Mouse (Mus musculus): ENCODE measurements around the gene Tex11. TPM values are rescaled to one million over a fixed set of nuclear protein-coding genes. Genes with fewer than 3 reads are reported as not detected.
A peak's percentile ranks its signal among the peaks of the same experiment; 100 is the strongest.
"Not testable (repeated sequence)": the region's sequence is repeated elsewhere in the genome, so short reads cannot be mapped to it uniquely, and the experiment has no call there.

The Tex11 gene
- polyA plus RNA-seq (2016; fragmentation: Nextera tagmentation; extraction: Ambion mirVana) = 0.04 TPM in 1 of 2 replicates, not detected in the other

- DNase-seq (ENCODE audit: low spot score) = no peak
- no peak within 1 kb of the TSS for H3K4me3 ChIP-seq
- no peak within 1 kb of the TSS for H3K27ac ChIP-seq
- WGBS = 90% methylated on average over 31 of the region's 31 CpGs
- H3K9me3 ChIP-seq = peaks cover 4% of the 10 kb centered on the region; the same call in 1 of the 2 replicates
- H3K4me1 ChIP-seq (replicated peaks) = no peaks in the 10 kb centered on the region
- H3K27me3 ChIP-seq (ENCODE audit: insufficient read depth, poor library complexity, severe bottlenecking) = no peaks in the 10 kb centered on the region
- H3K36me3 ChIP-seq = no peaks in the 10 kb centered on the region
Observed at GRCm38 (mm10) chrX:101059541-101059940, at the start of gene Tex11. Gene Tex11, minus strand, starts transcription at chrX:101059667.

DNA sequence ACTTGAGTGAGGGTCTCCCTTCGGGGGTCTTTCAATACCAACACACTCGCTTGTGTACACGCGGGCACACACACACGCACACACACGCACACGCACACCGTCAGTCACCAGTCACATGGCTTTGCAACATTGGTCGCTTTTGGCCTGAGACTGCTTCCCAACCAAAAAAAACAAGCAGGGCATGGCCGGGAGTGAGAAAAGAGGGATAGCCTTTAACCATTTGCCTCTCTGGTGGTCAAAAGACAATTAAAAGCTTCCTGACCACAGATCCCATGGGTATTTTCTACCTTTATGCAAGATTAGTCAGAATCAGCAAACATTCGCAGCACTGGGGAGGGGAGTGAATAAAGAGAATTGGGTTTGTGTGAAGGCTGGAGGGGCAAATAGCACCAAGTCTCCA, 26.5 kb upstream of the Tex11 start, which contains the start of gene Slc7a3:
Gene Slc7a3 (minus strand): TSS at position 101 of the 400 bp plus-strand sequence.
- DNase-seq (ENCODE audit: low spot score) = no peak
- H3K27me3 ChIP-seq (ENCODE audit: insufficient read depth, poor library complexity, severe bottlenecking) = peaks cover 39% of the 10 kb centered on the region
- peak within 1 kb of the TSS; percentile 49 for H3K4me3 ChIP-seq
- peaks cover 5% of the 10 kb centered on the region; the same call in 1 of the 2 replicates for H3K4me1 ChIP-seq (replicated peaks)
- no peak within 1 kb of the TSS for H3K27ac ChIP-seq
- H3K36me3 ChIP-seq = no peaks in the 10 kb centered on the region
- WGBS = 54% methylated on average over 11 of the region's 11 CpGs
- no peaks in the 10 kb centered on the region for H3K9me3 ChIP-seq

GRCm38 (mm10) chrX:101085211-101085610, 25.7 kb upstream of the Tex11 start:
- H3K4me1 ChIP-seq (replicated peaks); H3K27ac ChIP-seq; H3K36me3 ChIP-seq; DNase-seq (ENCODE audit: low spot score); H3K9me3 ChIP-seq: not testable (repeated sequence)
- H3K4me3 ChIP-seq = peak overlapping the region; percentile 49
- WGBS = 16% methylated on average over 9 of the region's 9 CpGs
- H3K27me3 ChIP-seq (ENCODE audit: insufficient read depth, poor library complexity, severe bottlenecking) = peaks cover 39% of the 10 kb centered on the region

DNA sequence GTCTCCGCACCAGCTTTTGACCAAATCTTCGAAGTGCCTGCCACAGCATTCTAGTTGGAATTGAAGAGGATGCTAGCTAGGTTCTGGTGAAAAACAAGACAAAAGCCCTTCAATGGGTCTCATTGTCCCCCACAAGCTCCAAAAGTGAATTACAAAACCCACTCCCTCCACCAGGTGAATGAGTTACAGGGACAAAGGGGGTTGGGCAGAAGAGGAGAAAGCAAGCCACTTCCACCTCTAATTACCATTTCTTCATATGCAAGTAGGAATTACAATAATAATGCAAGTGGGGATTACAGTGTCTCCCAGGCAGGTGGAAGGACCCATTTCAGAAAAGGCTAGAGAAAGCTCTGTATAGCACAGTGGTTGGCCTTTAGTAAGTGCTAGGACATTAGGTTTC, 24.7 kb upstream of the Tex11 start:
- H3K4me1 ChIP-seq (replicated peaks) = peaks cover 5% of the 10 kb centered on the region; the same call in 1 of the 2 replicates
- H3K36me3 ChIP-seq = no peaks in the 10 kb centered on the region
- no peaks in the 10 kb centered on the region for H3K9me3 ChIP-seq
- DNase-seq (ENCODE audit: low spot score) = no peak
- no peak overlapping the region for H3K4me3 ChIP-seq
- no peak overlapping the region for H3K27ac ChIP-seq
- H3K27me3 ChIP-seq (ENCODE audit: insufficient read depth, poor library complexity, severe bottlenecking) = peaks cover 39% of the 10 kb centered on the region
- WGBS = 53% methylated on average over 2 of the region's 2 CpGs

DNA sequence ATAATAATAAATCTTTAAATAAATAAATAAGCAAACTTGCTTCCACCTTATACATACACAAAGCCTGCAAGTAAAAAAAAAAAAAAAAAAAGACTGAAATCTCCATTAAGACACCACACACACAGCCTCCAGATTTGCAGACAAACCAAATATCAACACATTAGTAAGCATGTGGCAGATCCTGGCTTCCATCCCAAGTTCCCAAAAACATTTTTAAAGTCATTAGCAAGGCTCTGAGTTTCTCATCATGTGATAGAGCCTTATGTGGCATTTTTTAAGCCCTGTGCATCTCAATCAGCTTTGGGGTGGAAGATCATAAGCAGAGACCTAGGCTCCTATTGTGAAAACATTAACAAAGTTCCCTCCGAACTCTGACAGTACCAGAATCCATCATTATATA, 5.8 kb upstream of the Tex11 start:
- DNase-seq (ENCODE audit: low spot score) = no peak
- no peaks in the 10 kb centered on the region for H3K9me3 ChIP-seq
- no peaks in the 10 kb centered on the region for H3K27me3 ChIP-seq (ENCODE audit: insufficient read depth, poor library complexity, severe bottlenecking)
- H3K27ac ChIP-seq = no peak overlapping the region
- no peaks in the 10 kb centered on the region for H3K36me3 ChIP-seq
- no peaks in the 10 kb centered on the region for H3K4me1 ChIP-seq (replicated peaks)
- H3K4me3 ChIP-seq = no peak overlapping the region
- 81% methylated on average over 1 of the region's 1 CpGs for WGBS

GRCm38 (mm10) chrX:101063503-101063902, 4.0 kb upstream of the Tex11 start:
- Histone ChIP-seq H3K4me1 (replicated peaks) (no peaks in the 10 kb centered on the region), H3K27me3 (ENCODE audit: insufficient read depth, poor library complexity, severe bottlenecking) (no peaks in the 10 kb centered on the region), H3K9me3 (peaks cover 4% of the 10 kb centered on the region; the same call in 1 of the 2 replicates), H3K4me3 (no peak overlapping the region), H3K36me3 (no peaks in the 10 kb centered on the region), H3K27ac (no peak overlapping the region)
- no peak for DNase-seq (ENCODE audit: low spot score)
- WGBS = 75% methylated on average over 2 of the region's 2 CpGs

GRCm38 (mm10) chrX:100943640-100944039, 115.8 kb downstream of the Tex11 start:
- Histone ChIP-seq H3K27ac (no peak overlapping the region), H3K36me3 (no peaks in the 10 kb centered on the region), H3K9me3 (no peaks in the 10 kb centered on the region), H3K4me1 (replicated peaks) (no peaks in the 10 kb centered on the region), H3K4me3 (no peak overlapping the region), H3K27me3 (ENCODE audit: insufficient read depth, poor library complexity, severe bottlenecking) (no peaks in the 10 kb centered on the region; the same call in 1 of the 2 replicates)
- no peak for DNase-seq (ENCODE audit: low spot score)
- 60% methylated on average over 2 of the region's 2 CpGs for WGBS

DNA sequence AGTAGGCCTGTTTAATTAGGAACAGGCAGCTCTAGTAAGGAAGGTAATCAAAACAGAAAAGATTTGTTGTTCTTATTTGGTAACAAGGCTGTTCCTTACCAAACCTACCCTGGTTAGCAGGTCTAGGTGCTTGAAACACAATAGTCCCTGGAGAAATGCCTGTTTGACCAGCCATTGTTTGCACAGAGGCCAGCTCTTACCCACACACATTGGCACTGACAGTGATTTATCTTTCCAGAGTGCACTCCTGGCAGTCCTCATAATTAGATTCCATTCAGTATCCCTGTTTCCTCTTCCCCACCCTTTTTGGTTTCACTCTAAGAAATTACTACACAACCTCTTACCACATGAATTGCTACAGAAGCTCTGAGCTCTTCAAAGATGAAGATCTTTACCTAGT, 220.3 kb downstream of the Tex11 start:
- H3K4me1 ChIP-seq (replicated peaks) = no peaks in the 10 kb centered on the region
- H3K9me3 ChIP-seq = no peaks in the 10 kb centered on the region
- no peaks in the 10 kb centered on the region for H3K36me3 ChIP-seq
- H3K27ac ChIP-seq = no peak overlapping the region
- DNase-seq (ENCODE audit: low spot score) = no peak
- peaks cover 20% of the 10 kb centered on the region for H3K27me3 ChIP-seq (ENCODE audit: insufficient read depth, poor library complexity, severe bottlenecking)
- H3K4me3 ChIP-seq = no peak overlapping the region

DNA sequence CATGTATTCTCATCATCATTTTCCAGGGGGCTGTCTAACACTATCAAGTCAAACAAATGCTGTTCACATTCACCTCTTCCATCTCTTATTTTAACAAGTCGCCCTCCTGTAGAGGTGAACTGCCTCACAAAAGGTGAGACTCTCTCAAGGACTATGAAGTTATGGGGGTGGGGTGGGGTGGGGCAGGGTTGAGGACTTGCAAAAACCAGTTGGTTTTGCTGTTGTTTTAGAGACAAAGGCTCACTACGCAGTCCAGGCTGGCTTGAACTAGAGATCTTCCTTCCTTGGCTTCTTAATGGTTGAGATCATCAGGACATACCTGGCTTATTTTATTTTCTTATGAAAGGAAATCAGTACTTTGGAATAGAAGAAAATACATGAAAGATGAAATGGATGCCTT, 226.7 kb downstream of the Tex11 start:
- Histone ChIP-seq H3K4me3 (no peak overlapping the region), H3K27me3 (ENCODE audit: insufficient read depth, poor library complexity, severe bottlenecking) (peaks cover 21% of the 10 kb centered on the region), H3K36me3 (no peaks in the 10 kb centered on the region), H3K9me3 (no peaks in the 10 kb centered on the region), H3K4me1 (replicated peaks) (no peaks in the 10 kb centered on the region), H3K27ac (no peak overlapping the region)
- no peak for DNase-seq (ENCODE audit: low spot score)
- 83% methylated on average over 2 of the region's 2 CpGs for WGBS

DNA sequence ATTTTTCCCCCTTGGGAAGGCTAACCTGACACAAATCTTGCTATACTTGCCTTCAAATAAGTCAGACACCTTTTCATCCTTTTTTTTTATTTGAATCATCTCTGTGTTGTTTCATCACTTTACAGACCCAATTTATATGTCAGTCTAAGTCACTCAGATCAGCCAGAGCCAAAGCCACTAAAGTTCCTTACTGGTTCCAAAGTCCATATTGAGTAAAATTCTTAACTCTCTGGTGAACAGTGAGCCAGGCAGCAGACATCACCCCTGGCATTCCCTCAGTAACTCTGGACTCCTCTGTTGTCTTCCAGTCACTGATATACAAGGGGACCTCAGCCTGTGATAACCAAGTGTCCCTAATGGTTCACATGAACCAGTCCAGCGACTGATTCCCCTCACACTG, 233.9 kb downstream of the Tex11 start:
- peaks cover 6% of the 10 kb centered on the region for H3K27me3 ChIP-seq (ENCODE audit: insufficient read depth, poor library complexity, severe bottlenecking)
- H3K27ac ChIP-seq = no peak overlapping the region
- no peaks in the 10 kb centered on the region for H3K36me3 ChIP-seq
- peaks cover 7% of the 10 kb centered on the region for H3K4me1 ChIP-seq (replicated peaks)
- no peak for DNase-seq (ENCODE audit: low spot score)
- H3K4me3 ChIP-seq = no peak overlapping the region
- no peaks in the 10 kb centered on the region for H3K9me3 ChIP-seq
- WGBS = 64% methylated on average over 1 of the region's 1 CpGs

DNA sequence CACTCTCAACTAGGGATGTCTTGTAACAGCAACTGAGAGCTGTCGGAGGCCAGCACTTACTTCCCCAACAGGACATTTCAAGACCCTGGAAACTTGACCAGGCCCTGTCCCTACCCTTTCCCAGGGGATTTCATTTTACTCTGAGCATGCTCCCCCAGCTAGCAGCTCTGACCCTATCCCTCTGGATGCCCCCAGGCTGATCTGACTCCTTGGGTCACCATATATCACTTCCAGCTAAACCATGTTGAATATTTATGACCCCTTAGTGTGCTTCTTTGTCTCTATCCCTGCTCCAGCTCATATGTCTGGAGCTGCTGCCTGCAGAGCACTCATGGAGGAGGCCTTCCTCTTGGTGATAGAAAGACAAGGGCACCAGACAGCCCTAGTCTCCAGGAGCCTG, 238.3 kb downstream of the Tex11 start:
- DNase-seq (ENCODE audit: low spot score) = no peak
- no peak overlapping the region for H3K4me3 ChIP-seq
- H3K4me1 ChIP-seq (replicated peaks) = peaks cover 12% of the 10 kb centered on the region
- 61% methylated on average over 1 of the region's 1 CpGs for WGBS
- H3K27ac ChIP-seq = no peak overlapping the region
- H3K27me3 ChIP-seq (ENCODE audit: insufficient read depth, poor library complexity, severe bottlenecking) = peaks cover 9% of the 10 kb centered on the region
- no peaks in the 10 kb centered on the region for H3K9me3 ChIP-seq
- peaks cover 30% of the 10 kb centered on the region for H3K36me3 ChIP-seq

GRCm38 (mm10) chrX:100818681-100819080, 240.8 kb downstream of the Tex11 start:
- H3K27me3 ChIP-seq (ENCODE audit: insufficient read depth, poor library complexity, severe bottlenecking) = peaks cover 16% of the 10 kb centered on the region
- H3K27ac ChIP-seq = no peak overlapping the region
- peaks cover 12% of the 10 kb centered on the region for H3K4me1 ChIP-seq (replicated peaks)
- H3K4me3 ChIP-seq = no peak overlapping the region
- 86% methylated on average over 9 of the region's 9 CpGs for WGBS
- no peak for DNase-seq (ENCODE audit: low spot score)
- peaks cover 55% of the 10 kb centered on the region for H3K36me3 ChIP-seq
- no peaks in the 10 kb centered on the region for H3K9me3 ChIP-seq

DNA sequence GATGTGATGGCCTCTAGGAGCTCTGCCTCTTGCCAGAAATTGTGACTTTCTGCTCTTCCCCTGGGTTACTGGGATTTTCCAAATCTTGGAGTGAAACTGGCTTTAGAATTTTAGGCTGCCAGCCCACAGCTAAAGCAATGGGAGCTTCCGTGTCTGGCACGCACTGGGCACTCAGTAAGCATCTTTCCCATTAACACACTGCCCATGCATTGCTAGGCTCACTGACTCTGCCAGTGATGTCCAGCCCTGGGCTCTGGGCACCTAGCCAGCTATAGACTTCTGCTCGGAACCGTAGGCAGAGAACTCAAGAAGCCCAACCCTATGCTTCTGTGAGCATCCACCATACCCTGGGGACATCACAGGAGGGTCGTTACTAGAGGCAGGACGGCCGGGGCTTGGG, 243.7 kb downstream of the Tex11 start:
- DNase-seq (ENCODE audit: low spot score) = no peak
- Histone ChIP-seq H3K36me3 (peaks cover 83% of the 10 kb centered on the region), H3K4me1 (replicated peaks) (peaks cover 6% of the 10 kb centered on the region), H3K4me3 (no peak overlapping the region), H3K27me3 (ENCODE audit: insufficient read depth, poor library complexity, severe bottlenecking) (peaks cover 25% of the 10 kb centered on the region), H3K27ac (no peak overlapping the region), H3K9me3 (no peaks in the 10 kb centered on the region)
- 86% methylated on average over 7 of the region's 7 CpGs for WGBS

DNA sequence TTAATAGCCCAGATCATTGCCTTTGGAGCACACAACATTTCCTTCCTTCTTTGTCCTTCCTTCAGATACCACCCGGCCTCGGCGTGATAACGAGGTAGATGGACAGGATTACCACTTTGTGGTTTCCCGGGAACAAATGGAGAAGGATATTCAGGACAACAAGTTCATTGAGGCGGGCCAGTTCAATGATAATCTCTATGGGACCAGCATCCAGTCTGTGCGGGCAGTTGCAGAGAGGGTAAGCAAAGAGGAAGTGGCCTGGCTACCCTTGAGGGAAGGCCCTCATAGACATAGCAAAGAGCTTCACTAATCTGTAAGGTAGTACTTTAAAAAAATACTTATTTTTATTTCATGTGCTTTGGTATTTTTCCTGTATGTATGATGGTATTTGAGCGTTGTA, 245.3 kb downstream of the Tex11 start:
- Histone ChIP-seq H3K36me3 (peaks cover 97% of the 10 kb centered on the region), H3K27ac (no peak overlapping the region), H3K27me3 (ENCODE audit: insufficient read depth, poor library complexity, severe bottlenecking) (peaks cover 25% of the 10 kb centered on the region)

More for the DNA sequence above, 245.3 kb downstream of the Tex11 start:
- no peaks in the 10 kb centered on the region for H3K4me1 ChIP-seq (replicated peaks)
- WGBS = 94% methylated on average over 8 of the region's 8 CpGs
- DNase-seq (ENCODE audit: low spot score) = no peak
- H3K4me3 ChIP-seq = no peak overlapping the region
- no peaks in the 10 kb centered on the region for H3K9me3 ChIP-seq
